Mouse (Mus musculus): ENCODE measurements at regions not wholly inside any gene's neighbourhood (a gene's known extent, or its start where the extent isn't known, plus 50 kb on each side); places are given as distances from the start of the nearest gene placed in this dataset.

- no peak for DNase-seq (ENCODE audit: low spot score in 2 of 2)
These were observed 365.1 kb downstream of the Dmrt2 start for GRCm38 (mm10) chr19:26037270-26037669.

- no peak for DNase-seq (ENCODE audit: low spot score in 2 of 2)
These were observed 379.4 kb downstream of the Dmrt2 start for GRCm38 (mm10) chr19:26051478-26052215.

DNA sequence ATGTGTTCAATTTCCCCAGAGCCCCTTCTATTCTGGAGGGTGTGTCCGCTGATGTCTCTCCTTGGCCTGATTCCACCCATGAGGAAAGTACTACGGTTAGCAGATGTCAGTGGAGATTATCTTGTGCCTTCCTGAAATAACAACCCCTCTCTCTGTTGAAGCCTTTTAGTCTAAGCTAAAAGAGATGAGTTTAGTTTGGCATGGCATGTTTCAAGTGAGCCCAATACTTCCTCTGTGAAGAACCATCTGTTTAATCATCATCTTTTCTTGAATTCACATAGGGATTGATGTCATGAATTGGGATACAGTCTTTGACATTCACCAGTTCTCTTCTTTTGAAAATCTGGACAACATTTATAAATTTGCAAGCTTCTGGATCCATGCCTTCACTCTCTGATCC is 387.5 kb downstream of the Dmrt2 start:
- DNase-seq (ENCODE audit: low spot score in 2 of 2), result no peak

GRCm38 (mm10) chr19:26068553-26068952 is 396.3 kb downstream of the Dmrt2 start:
- DNase-seq (ENCODE audit: low spot score in 2 of 2), result no peak

DNA sequence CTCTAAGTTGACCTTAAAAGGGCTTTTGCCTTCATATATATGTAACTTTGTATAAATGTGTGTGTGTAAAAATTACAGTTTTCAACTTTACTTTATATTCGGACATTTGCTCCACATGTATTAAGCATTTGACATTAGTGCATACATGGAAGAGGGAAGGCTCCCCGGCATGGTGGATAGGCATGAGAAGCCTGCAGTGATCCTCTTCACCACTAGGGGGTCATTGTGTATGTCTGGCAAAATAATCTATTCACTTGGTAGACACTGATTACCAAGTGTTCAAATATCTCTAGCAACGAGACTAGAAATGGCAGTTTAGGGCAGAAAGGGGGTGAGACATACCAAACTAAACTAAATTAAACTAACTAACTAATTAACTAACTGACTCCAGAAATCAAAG is 397.7 kb downstream of the Dmrt2 start:
- DNase-seq (ENCODE audit: low spot score in 2 of 2), result no peak

DNA sequence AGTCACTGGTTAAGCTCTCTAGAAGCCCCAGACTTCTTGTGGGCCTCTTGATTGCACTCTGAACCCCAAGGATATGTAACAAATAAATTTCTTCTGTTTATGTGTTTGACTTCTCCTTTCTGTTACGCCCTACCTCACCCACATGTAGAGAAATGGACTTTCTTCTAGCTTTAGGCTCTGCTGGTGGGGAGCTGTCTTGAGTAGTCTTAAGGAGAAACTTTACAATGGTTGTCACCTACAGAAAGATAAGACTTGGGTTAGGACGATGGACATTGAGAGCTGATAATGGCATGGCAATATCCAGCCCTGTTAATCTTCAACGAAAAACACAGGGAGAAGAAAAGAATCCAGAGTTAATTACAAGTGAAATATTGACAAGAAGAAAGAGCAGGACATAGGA is 416.1 kb downstream of the Dmrt2 start:
- no peak for DNase-seq (ENCODE audit: low spot score in 2 of 2)

- peak in 1 of 2 experiments; percentile 10 for DNase-seq (ENCODE audit: low spot score in 2 of 2)
These were observed 419.2 kb downstream of the Dmrt2 start for GRCm38 (mm10) chr19:26091386-26091785.

DNA sequence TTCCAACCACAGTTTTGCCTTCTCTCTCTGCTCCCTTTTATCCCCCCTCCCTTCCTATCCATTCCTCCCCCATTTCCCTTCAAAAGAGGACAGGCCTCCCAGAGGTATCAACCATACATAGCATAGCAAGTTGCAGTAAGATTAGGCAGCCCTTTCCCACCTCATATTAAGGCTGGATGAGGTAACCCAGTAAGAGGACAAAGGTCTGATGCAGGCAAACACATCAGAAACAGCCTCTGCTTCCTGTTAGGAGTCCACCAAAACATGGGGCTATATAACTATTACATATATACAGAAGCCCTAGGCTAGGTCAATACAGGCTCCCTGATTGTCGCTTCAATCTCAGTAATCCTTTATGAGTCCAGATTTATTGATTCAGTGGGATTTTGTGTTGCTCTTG is 421.6 kb downstream of the Dmrt2 start:
- no peak for DNase-seq (ENCODE audit: low spot score in 2 of 2)

- no peak for DNase-seq (ENCODE audit: low spot score in 2 of 2)
These were observed 442.1 kb downstream of the Dmrt2 start for GRCm38 (mm10) chr19:26114326-26114725.

DNA sequence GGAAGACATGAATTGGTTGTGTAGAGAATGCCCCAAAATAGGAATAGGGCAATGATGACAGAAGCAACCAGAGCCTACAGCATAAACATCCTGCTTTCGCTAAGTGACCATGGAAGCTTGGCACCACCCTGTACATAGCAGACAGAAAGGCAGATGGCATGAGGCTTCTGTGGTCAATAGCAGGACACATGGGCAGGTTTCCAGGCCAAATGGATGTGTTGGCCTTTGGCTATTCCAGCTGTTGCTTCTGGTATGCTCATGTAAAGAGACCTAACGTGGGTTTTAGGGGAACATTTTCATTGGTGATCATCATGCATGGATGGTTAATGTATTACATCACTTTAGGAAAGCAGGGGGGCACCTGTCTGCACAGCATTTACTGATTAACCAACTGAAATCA is 456.2 kb downstream of the Dmrt2 start:
- DNase-seq (ENCODE audit: low spot score in 2 of 2), result no peak

DNA sequence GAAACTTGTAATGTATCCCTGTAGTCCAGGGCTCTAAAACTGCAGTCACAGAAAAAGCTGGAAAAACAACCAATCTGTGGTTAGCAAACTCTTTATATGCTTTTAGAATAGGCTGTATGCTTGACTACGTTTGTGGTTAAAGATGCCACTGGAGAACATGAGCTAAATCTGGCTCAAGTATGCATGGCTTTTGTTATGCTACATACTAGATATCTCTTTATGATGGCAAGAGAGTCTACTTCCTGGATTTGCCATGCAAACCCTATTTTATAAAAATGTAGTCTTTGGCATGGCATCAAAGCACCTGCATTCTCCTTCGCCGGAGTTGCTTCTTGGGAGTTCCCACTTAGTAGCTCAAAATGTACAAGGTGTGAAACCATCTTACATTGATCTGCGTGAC is 462.2 kb downstream of the Dmrt2 start:
- no peak for DNase-seq (ENCODE audit: low spot score in 2 of 2)

DNA sequence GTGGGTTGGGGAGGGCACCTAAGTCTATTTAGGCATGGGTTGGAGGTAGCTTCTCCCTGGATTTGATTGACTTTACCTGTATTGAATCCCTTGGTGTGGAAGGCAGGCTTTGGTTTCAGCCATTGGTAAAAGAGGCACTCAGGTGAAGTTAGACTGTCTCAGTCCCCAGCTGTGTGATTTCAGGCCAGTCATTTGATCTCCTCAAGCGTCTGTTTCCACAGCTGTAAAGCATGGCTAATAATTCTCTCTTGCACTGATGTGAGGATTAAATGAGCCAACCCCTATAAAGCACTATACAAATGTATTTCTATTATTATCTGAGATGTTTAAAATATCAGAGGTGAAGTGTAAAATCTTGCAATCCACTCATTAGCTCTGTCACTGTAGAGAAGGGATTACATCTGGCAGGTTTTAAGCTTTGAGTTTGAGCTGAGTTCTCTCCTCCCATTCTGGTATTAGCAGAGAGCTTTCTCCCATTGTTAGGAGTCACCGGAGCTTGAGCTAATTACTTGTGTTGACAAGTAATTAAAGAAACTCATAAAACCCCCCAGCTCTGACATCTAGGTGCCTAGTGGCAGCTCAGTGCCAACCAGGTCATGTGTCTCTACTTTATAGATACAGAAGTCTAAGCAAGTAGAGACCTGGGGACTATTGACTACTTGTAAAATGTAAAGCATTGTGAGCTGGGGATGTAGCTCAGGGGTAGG is 463.3 kb downstream of the Dmrt2 start:
- no peak for DNase-seq (ENCODE audit: low spot score in 2 of 2)

DNA sequence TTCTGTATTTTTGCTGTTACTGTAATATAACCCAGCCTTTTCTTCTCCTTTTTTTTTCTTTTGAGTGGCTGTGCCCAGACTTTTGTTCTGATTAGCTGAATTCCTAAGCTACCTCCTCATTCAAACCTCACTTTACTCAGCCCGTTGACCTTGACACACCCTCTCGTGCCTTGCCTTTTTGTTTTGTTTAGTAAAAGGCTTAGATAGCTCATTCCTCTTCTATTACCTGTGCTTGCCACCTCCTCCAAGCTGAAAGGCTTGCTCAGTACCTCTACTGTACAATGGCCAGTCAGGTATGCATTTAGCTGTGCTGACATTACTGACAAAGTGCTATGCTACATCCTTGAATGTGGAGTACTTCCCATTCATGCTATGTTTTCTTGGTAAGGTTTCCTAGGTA is 464.2 kb upstream of the Smarca2 start:
- no peak for DNase-seq (ENCODE audit: low spot score in 2 of 2)

GRCm38 (mm10) chr19:26143539-26143938 is 461.3 kb upstream of the Smarca2 start:
- no peak for DNase-seq (ENCODE audit: low spot score in 2 of 2)

DNA sequence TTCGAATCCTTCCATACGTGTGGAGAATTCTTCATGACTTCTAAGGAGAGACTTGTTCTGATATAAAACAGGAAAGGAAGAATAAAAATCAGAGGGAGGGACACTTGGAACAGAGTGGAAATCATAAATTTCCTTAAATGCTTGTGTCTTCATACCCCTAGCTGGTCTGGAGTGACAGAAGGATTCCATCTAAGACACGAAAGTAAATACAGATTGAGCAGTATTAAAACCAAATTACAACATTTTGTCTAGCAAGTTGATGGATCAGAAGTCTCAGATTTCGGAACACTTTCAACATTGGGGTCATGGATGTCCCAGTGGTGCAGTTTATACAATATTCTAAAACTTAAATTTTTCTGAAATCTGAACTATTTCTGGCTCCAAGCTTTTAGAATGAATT is 453.6 kb upstream of the Smarca2 start:
- DNase-seq (ENCODE audit: low spot score in 2 of 2), result no peak

GRCm38 (mm10) chr19:26164993-26165392 is 439.9 kb upstream of the Smarca2 start:
- no peak for DNase-seq (ENCODE audit: low spot score in 2 of 2)

- DNase-seq (ENCODE audit: low spot score in 2 of 2), result no peak
These were observed 423.1 kb upstream of the Smarca2 start for GRCm38 (mm10) chr19:26181774-26182173.

DNA sequence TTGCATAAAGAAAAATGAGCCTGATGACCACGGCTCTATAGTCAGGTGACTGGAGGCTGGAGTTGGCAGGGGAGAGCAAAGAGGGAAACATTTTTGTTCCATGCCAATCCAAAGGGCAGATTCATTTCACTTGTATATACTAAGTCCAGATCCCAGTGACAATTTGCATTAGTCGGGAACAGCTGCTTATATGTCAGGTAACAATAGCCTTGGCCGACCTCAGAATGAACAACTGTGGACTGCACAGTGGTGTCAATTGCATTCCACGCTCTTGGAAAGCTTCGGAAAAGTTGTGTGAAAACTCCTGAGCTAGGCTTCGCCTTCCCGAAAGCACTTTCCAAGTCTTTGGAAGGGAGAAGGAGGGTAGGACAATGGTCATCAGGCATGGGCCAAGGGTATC is 419.8 kb upstream of the Smarca2 start:
- DNase-seq (ENCODE audit: low spot score in 2 of 2), result no peak

DNA sequence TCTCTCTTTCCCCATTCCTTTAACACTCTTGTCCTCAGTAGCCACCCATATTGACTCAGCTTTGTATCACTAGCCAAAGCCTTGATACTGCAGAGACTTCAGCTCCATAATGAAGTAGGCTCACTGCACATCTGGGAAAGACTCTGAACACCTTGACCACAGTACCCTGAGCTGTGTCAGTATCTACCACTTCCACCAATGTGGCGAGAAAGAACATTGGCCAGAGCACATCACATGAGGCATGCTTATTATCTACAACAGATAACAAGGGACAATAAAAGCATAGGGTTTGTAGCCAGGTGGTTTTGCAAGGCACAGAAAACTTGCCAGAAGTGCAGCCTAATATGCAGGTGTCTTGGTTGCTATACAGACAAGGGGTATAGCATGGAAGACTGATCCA is 414.0 kb upstream of the Smarca2 start:
- DNase-seq (ENCODE audit: low spot score in 2 of 2), result no peak

DNA sequence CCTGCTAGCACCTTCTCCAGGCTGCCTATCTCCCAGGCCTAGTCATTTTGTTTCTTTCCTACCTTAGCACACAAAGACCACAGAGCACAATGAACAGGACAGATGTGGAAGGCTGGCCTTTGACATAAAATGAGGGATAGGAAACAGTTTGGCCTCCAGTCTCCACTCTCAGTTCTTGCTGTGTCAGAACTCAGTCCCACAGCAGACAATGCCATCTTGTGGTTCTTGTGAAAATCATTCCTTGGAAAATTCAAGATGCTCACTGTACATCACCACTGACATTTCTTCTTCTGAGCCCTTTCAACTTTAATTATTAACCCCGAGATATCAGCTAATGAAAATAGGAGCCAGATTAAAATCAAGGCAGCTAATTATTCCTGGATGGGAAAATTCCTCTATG is 411.2 kb upstream of the Smarca2 start:
- no peak for DNase-seq (ENCODE audit: low spot score in 2 of 2)

- no peak for DNase-seq (ENCODE audit: low spot score in 2 of 2)
These were observed 396.1 kb upstream of the Smarca2 start for GRCm38 (mm10) chr19:26208760-26209159.

GRCm38 (mm10) chr19:26234539-26234938 is 370.3 kb upstream of the Smarca2 start:
- no peak for DNase-seq (ENCODE audit: low spot score in 2 of 2)

DNA sequence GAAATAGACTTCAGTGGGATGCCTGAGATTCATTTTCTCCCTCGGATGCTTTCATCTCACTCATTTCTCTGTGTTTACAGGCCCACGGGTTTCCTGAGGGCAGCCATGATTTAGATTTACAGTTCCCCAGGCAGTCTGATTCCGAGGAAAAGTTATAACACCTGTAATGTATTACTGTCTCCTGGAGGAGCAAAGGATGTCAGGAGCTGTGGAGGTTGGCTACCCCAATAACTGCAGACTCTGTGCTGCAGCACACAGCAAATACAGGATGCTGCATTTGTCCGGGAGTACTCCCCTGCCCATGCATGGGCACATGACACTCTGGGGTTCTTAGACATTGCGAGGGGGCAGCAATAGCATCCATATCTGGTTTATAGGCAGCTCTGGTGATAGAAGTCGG is 360.8 kb upstream of the Smarca2 start:
- DNase-seq (ENCODE audit: low spot score in 2 of 2), result no peak

DNA sequence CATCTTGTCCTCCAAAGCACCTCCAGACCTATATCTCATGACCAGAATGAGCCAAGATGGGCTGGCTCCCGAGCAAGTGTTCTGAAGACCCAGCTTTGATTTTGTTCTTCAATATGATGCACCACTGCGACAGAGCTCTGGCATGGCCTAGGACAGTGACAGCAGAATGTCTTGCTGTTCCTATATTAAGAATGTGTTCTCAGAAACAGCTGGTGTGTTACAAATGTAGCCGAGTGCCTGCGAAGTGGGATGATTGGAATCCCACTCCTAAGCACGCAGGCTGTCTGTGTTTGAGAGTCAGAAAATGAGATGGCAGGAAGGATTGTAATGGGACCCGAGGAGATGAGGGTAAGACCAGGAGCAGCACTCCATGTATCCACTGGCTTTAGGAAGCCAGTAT is 355.1 kb upstream of the Smarca2 start:
- peak; percentile 37 to 53 for DNase-seq (ENCODE audit: low spot score in 2 of 2)
